In genomic region chr2:162661733-162662132, GRCm38 (mm10) we compare ENCODE assay signal across 9 mouse cellular contexts. TPM values are rescaled to one million over a fixed set of nuclear protein-coding genes. Genes with fewer than 3 reads are reported as not detected.
DNase-seq lines count a peak whose midpoint lies in the region; ATAC-seq lines count a peak whose summit lies in the region.
"Had no signal": no experiment of that assay in that cellular context is flagged by ENCODE, and none has a peak within 500 bp of the region (broad histone marks: within the 10 kb centered on the region; RNA-seq: fewer than 3 reads in every experiment).

No protein-coding gene starts in this region.

- H3K4me3 ChIP-seq in heart, embryonic 12.5 days, result peak overlapping the region; percentile 65
- H3K4me3 ChIP-seq in limb, embryonic 13.5 days, result peak overlapping the region; percentile 57; the same call in 1 of the 2 replicates

- H3K9me3 ChIP-seq in heart, embryonic 12.5 days (replicated peaks), result no peaks in the 10 kb centered on the region
- no peaks in the 10 kb centered on the region for H3K9me3 ChIP-seq in limb, embryonic 13.5 days

- no peak for DNase-seq in heart, adult 9 months (ENCODE audit: low spot score in 2 of 2)
- DNase-seq in right cerebral cortex, postnatal 25 days, result peak; percentile 22
- no peak for DNase-seq in right cerebral cortex, adult 18-20 months
- DNase-seq in urinary bladder, postnatal 4 days (ENCODE audit: low spot score in 2 of 2), result no peak
- no peak for DNase-seq in frontal cortex, postnatal 36 days (ENCODE audit: low spot score in 2 of 2)
- no peak for DNase-seq in thymus, postnatal 10 days (ENCODE audit: low spot score in 2 of 2)
- DNase-seq: heart, adult 18-20 months had no signal

- no peak overlapping the region for H3K27ac ChIP-seq in heart, embryonic 12.5 days (ENCODE audit: poor library complexity, severe bottlenecking)
- H3K27ac ChIP-seq in limb, embryonic 13.5 days, result no peak overlapping the region

- no peak overlapping the region for H3K9ac ChIP-seq in heart, embryonic 12.5 days
- no peak overlapping the region for H3K9ac ChIP-seq in limb, embryonic 13.5 days

- no peak for ATAC-seq in heart, embryonic 12.5 days (ENCODE audit: insufficient number of reproducible peaks, low FRiP score)
- no peak for ATAC-seq in limb, embryonic 13.5 days (ENCODE audit: low FRiP score, low read depth)

- peaks cover 62% of the 10 kb centered on the region for H3K27me3 ChIP-seq in heart, embryonic 12.5 days (replicated peaks)
- peaks cover 73% of the 10 kb centered on the region for H3K27me3 ChIP-seq in limb, embryonic 13.5 days

- peak overlapping the region; percentile 99; the same call in 1 of the 2 replicates for H3K4me2 ChIP-seq in heart, embryonic 12.5 days
- peak overlapping the region; percentile 95 for H3K4me2 ChIP-seq in limb, embryonic 13.5 days (replicated peaks)

- no peaks in the 10 kb centered on the region for H3K36me3 ChIP-seq in heart, embryonic 12.5 days
- no peaks in the 10 kb centered on the region for H3K36me3 ChIP-seq in limb, embryonic 13.5 days

- H3K4me1 ChIP-seq in heart, embryonic 12.5 days (replicated peaks), result peaks cover 20% of the 10 kb centered on the region
- H3K4me1 ChIP-seq in limb, embryonic 13.5 days, result peaks cover 29% of the 10 kb centered on the region

- WGBS in heart, embryonic 12.5 days, result 16% methylated on average over 4 of the region's 4 CpGs
- WGBS in limb, embryonic 13.5 days, result 10% methylated on average over 4 of the region's 4 CpGs

RNA-seq across cellular contexts. Expression of gene Ptprt, which starts 0.8 kb away (rescaled TPM):
- polyA plus RNA-seq in heart, embryonic 12.5 days (2016; fragmentation: Nextera tagmentation; extraction: Ambion mirVana), result 0.53 and 0.55 TPM in 2 replicates
- 2.6 and 3.3 TPM in 2 replicates for polyA plus RNA-seq in limb, embryonic 13.5 days (2015; fragmentation: Nextera tagmentation; extraction: Ambion mirVana)
